Mouse (Mus musculus) thymus, adult 18-20 months (tissue): ENCODE results near the gene Vcpkmt.

ENCODE experiments used
- DNase-seq, 2 experiments: peaks; one replicate each; pipeline ENCODE4 v3.0.0; 2022; ENCODE audit warnings: mixed read lengths in 2 of 2

Vcpkmt gene

GRCm38 (mm10) chr12:69537675-69538361, 45.0 kb downstream of the Vcpkmt start:
- peak; percentile 32 to 58 for DNase-seq

- no peak for DNase-seq
Observed at GRCm38 (mm10) chr12:69537243-69537674, 45.6 kb downstream of the Vcpkmt start.

GRCm38 (mm10) chr12:69536616-69537242, 46.1 kb downstream of the Vcpkmt start:
- DNase-seq, result no peak

GRCm38 (mm10) chr12:69533237-69533636, 49.6 kb downstream of the Vcpkmt start:
- no peak for DNase-seq

GRCm38 (mm10) chr12:69532530-69532929, 50.3 kb downstream of the Vcpkmt start:
- no peak for DNase-seq

GRCm38 (mm10) chr12:69532091-69532490, 50.7 kb downstream of the Vcpkmt start:
- no peak for DNase-seq

GRCm38 (mm10) chr12:69529694-69530403, 53.0 kb downstream of the Vcpkmt start:
- DNase-seq, result peak; percentile 32 to 63

- no peak for DNase-seq
Observed at GRCm38 (mm10) chr12:69528275-69529032, 54.4 kb downstream of the Vcpkmt start.
